Mouse (Mus musculus) lung, postnatal 0 days (tissue): ENCODE data around the gene Cluh.
A peak's percentile ranks its signal among the peaks of the same experiment; 100 is the strongest.

Experiments used
- CTCF ChIP-seq: IDR thresholded peaks from 2 replicates; pipeline ENCODE4 v1.5.1; 2016; ENCODE audit warnings: antibody characterized with exemption, mild to moderate bottlenecking
- EP300 ChIP-seq: IDR thresholded peaks from 2 replicates; pipeline ENCODE4 v1.6.1; 2016; ENCODE audit warnings: antibody characterized with exemption, mild to moderate bottlenecking, control low read depth

- TF ChIP-seq CTCF (peak; percentile 97), EP300 (no peak)
These were observed 14.6 kb upstream of the Cluh start for GRCm38 (mm10) chr11:74634490-74635275.
